Mouse (Mus musculus): ENCODE measurements around the gene Rps19.

Gene Rps19

DNA sequence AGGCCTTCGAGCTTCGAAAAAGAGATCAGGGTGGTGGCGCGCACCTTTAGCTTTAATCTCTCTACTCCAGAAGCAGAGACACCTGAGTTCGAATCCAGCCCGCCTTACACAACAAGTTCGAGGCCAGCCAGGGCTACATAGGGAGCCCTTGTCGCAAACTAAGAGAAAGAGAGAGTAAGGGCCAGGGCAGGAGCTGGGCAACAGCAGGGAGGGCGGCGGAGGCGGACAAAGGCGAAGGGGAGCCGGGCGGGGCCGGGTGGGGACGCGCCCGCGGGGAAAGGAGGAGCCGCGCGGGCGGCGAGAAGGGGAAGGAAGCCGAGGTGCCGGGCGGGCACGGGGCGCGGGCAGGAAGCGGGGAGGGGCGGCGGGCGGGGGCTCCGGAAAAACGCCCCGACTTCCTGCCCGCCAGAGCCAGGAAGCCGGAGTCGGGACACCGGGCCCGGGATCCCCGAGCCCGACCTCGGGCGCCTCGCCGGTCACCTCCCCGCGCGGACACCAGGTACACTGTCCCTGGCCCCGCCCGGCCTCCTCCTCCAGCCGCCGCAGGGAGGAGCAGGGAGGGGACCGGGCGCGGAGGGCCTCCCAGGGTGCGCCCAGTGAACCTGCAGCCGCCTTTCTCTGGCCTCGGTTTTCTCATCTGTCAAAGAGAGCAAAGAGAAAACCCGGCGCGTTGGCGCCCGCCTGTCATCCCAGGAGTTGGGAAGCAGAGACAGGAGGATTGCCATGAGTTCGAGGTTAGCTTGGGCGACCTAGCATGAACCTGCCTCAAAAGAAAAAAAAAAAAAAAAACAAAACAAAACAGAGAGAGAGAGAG is 18.7 kb downstream of the Rps19 start, which contains the start of gene Arhgef1:
Gene Arhgef1 (plus strand): TSS at position 283 of the 814 bp plus-strand sequence.
- DNase-seq (ENCODE audit: low read depth, low spot score), result peak; percentile 89

DNA sequence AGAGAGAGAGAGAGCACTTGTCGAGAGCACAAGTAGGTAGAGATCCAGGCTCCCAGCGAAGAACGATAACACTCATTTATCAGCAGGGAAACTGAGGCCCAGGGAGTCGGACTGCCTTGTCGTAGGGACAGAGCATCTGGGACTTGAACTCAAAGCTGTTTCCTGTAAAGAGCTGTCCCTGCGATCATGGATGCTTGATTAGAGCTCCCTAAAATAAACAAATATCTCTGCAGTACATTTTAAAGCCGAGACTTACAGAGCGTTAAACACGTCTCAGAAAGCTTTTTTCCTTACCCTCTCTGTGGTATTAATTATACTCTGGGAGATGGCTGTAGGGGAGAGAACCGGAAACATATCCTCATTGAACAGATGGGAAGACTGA is 19.3 kb downstream of the Rps19 start:
- DNase-seq (ENCODE audit: low read depth, low spot score), result no peak

DNA sequence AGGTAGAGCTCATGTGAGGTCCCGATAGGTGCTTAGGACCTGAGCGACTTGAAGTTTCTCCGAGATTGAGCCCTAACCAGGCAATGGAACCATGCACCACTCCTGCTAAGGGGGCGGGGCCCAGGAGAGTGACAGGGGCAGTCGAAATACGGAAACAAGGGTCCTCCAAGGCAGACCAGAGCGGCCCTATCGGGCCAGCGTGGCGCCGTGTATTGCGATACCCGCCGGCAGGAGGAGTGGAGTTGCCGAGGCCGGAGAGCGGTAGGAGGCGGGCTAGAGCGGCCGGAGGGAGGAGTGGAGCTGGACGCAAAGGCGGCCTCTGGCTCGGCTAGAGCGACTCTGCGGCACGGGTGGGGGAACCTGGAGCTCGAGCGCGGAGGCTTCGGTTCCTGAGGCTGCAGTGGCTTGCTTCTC is 19.9 kb downstream of the Rps19 start:
- peak; percentile 97 for DNase-seq (ENCODE audit: low read depth, low spot score)

DNA sequence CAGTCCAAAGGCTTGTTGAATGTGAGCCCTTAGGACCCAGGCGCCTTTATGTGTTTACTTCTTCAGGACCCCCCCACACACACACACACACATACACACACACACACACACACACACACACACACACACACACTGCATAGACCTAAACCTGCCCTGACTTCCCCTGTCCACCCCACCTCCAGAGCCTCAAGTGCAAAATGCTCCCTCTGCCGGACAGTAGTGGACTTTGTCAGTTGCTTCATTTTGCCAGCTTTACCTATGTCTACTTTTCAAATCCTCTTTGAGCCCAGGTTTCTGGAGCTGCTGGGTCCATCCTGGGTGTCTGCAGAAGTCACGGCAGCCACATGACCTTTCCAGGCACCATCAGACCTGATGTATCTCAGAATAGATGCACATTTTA is 20.8 kb downstream of the Rps19 start:
- peak; percentile 79 for DNase-seq (ENCODE audit: low read depth, low spot score)

DNA sequence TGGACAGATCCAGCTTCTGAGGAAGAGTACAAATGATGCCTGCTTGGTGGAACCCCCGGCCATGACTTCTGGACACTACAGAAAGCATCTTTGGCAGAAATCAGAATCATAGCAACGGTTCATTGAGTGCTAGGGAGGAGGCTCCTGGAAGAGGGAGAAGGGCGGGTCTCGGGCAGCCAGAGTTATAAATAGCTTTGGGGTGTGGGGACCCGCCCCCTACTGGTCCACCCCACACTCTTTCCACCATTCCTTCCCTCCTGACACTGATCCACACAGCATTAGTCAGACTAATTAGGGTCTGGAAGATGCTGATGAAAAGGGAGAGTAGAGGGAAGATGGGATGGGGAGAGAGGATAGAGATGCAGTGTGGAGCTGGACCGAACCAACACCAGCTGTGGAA is 22.4 kb downstream of the Rps19 start:
- DNase-seq (ENCODE audit: low read depth, low spot score), result no peak

DNA sequence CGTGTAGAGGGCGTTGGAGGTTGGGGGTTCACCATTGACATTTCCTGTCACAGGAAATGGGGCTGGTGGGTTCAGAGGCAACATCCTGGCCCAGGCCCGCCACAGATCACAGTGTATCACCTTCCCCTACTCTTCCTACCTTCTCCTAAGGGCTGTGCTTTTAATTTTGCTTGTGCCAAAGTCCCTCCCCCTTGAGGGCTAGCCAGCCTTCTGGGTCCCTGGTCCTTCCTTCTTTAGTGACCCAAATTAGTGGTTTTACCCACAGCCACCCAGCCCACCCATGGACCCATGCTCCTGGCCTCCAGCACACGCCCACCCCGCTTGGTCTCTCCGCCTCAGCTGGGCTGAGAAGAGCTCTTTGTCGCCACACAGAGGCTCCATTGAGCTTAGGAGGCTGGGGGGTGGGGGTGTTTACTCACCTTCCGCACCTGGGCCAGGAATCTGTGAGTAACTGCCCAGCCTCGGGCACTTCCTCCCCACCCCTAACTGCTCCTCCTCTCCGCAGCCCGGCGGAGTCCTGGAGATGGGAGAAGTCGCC is 23.1 kb downstream of the Rps19 start:
- peak; percentile 89 for DNase-seq (ENCODE audit: low read depth, low spot score)

DNA sequence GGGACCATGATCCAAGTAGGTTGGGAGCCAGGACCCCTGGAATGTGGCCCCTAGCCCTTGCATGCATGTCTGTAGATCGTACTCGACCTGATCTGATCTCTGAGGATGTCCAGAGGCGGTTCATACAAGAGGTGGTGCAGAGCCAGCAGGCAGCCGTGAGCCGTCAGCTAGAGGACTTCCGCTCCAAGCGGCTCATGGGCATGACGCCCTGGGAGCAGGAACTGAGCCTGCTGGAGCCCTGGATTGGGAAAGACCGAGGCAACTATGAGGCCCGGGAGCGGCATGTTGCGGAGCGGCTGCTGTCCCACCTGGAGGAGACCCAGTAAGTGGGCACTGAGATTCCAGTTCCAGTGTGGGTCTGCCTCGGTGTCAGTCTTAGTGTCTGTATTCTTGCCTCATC is 28.3 kb downstream of the Rps19 start:
- DNase-seq (ENCODE audit: low read depth, low spot score), result no peak

DNA sequence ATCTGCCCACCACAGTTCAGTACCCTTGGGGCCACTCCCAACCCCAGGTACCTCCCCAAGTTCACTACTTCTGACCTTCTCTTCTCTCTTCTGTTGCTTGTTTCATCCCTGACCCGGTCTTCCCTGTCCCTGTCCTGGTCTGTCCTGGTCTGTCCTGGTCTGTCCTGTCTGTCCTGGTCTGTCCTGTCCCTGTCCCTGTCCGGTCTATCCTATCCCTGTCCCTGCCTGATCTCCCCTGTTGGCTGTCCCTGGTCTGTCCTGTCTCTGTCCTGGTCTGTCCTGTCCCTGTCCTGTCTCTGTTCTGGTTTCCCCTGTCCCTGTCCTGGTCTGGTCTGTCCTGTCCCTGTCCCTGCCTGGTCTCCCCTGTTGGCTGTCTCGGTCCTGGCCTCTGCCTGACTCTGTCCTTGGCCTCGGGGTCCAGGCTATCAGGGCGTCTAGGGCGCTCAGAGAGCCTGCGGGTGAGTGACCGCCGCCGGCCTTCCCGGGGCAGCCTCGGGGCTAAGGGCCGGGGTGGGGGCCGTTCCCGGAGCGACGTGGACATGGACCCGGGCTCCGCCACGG is 34.7 kb downstream of the Rps19 start:
- DNase-seq (ENCODE audit: low read depth, low spot score), result no peak

DNA sequence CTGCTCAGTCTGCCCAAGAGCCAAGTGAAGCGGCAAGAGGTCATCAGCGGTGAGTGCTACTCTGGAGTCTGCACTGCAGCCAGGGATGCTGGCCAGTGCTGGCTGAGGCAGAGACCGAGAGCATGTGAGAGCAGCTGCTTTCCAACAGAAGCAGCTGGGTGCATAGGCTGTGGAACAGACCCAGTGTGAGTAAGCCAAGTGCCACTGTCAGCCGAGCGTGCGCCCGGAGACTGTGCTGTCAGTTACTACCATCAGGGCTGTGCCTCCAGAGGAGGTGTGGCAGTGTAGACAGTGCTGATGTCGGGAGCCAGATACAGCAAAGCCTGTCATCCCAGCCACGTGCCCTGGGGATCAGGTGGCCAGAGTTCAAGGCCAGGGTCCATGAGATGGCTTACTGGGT is 35.6 kb downstream of the Rps19 start:
- no peak for DNase-seq (ENCODE audit: low read depth, low spot score)

DNA sequence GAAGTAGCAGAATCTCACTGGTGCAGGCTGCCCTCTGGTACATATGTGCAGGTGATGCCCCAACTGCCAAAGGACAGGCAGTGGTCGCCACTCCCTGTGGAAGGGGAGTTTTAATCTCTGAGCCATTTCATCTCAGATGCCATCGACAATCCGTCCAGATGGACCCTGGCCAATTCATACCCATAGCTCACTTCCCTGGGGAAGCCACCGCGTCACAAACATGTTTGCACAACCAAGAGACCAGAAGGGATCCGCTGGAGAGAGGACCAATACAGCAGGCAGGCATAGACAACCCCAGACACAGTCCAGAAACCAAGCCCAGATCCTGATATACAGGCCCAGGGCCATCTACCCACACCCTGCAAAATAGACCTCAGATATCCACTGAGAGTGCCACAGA is 46.3 kb downstream of the Rps19 start:
- DNase-seq (ENCODE audit: low read depth, low spot score), result no peak

DNA sequence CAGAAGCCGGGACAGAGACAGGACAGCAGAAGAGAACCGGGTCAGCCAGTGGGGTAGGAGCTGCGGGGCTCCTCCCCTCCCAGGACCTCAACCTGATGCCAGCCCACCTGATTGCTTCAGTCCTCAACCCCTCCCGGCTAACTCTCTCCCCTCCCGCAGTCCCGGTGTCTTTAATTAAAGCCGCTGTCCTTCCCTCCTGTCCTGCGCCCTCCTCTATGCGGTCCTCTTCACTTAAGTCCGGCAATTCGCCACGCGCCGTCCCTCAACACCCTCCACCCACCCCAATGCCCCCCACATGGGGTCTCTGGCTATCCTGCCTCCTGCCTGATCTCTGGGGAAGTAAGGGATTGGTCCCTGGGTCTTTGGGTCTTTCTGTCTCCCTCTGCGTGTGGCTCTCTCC is 47.5 kb downstream of the Rps19 start:
- no peak for DNase-seq (ENCODE audit: low read depth, low spot score)
